Mouse (Mus musculus) adrenal gland, postnatal 25 days (tissue): ENCODE results near the gene Gm2310. TPM values are rescaled to one million over a fixed set of nuclear protein-coding genes. Genes with fewer than 3 reads are reported as not detected.
"Not testable (repeated sequence)": the region's sequence is repeated elsewhere in the genome, so short reads cannot be mapped to it uniquely, and the experiment has no call there.

Source experiments
- DNase-seq: peaks from one replicate; pipeline ENCODE4 v3.0.0; 2021; ENCODE audit warnings: mixed read lengths
- long read RNA-seq: library from polyadenylated mRNA; stranded (forward); transcript quantifications from one replicate; pipeline ENCODE4 v2.0.0, GENCODE M21; 2021
- total RNA-seq: library from RNA; stranded (reverse); gene quantifications from 2 replicates; pipeline ENCODE4 v1.2.3, GENCODE M21; 2021

Gm2310 gene
- total RNA-seq: not detected in 2 replicates
- long read RNA-seq: 0 reads

- not testable (repeated sequence) for DNase-seq
Observed at GRCm38 (mm10) chr15:8519853-8520252, at the start of gene Gm2310. Gm2310 (minus strand) TSS chr15:8519953.

GRCm38 (mm10) chr15:8568645-8569528, 49.1 kb upstream of the Gm2310 start:
- peak; percentile 84 for DNase-seq

- no peak for DNase-seq
Observed at GRCm38 (mm10) chr15:8568286-8568644, 48.5 kb upstream of the Gm2310 start.

- DNase-seq: no peak
Observed at GRCm38 (mm10) chr15:8565416-8565815, 45.7 kb upstream of the Gm2310 start.

GRCm38 (mm10) chr15:8564331-8564730, 44.6 kb upstream of the Gm2310 start:
- DNase-seq: no peak

GRCm38 (mm10) chr15:8563423-8564194, 43.9 kb upstream of the Gm2310 start:
- DNase-seq: no peak

GRCm38 (mm10) chr15:8562776-8563175, 43.0 kb upstream of the Gm2310 start:
- DNase-seq: no peak

GRCm38 (mm10) chr15:8531201-8531600, 11.4 kb upstream of the Gm2310 start:
- DNase-seq: no peak

GRCm38 (mm10) chr15:8512957-8513356, 6.8 kb downstream of the Gm2310 start:
- no peak for DNase-seq

GRCm38 (mm10) chr15:8511861-8512260, 7.9 kb downstream of the Gm2310 start:
- peak; percentile 2 for DNase-seq

GRCm38 (mm10) chr15:8502431-8502830, 17.3 kb downstream of the Gm2310 start:
- DNase-seq: no peak

- no peak for DNase-seq
Observed at GRCm38 (mm10) chr15:8485261-8485660, 34.5 kb downstream of the Gm2310 start.

- no peak for DNase-seq
Observed at GRCm38 (mm10) chr15:8469006-8469575, 50.7 kb downstream of the Gm2310 start.

Other genes starting within 250 kb of the Gm2310 start
- 54.8 and 55.9 TPM in 2 replicates for gene Nipbl, start 75.5 kb downstream of the Gm2310 start, total RNA-seq
- gene Slc1a3, start 190.8 kb upstream of the Gm2310 start, total RNA-seq: 14.1 and 16.4 TPM in 2 replicates